Mouse (Mus musculus) intestine, postnatal 0 days (tissue): ENCODE measurements at regions not wholly inside any gene's neighbourhood (a gene's known extent, or its start where the extent isn't known, plus 50 kb on each side); places are given as distances from the start of the nearest gene placed in this dataset.

Experiments used
- ATAC-seq: fragments of 200-750 bp; cut with Nextera tagmentation; 2 replicates; pipeline ENCODE4 v1.8.0; 2017; ENCODE audit warnings: mild to moderate bottlenecking, moderate TSS enrichment, moderate library complexity
- H3K27ac ChIP-seq: fragments of 300-500 bp; sonication (generic); 2 replicates; pipeline ENCODE4 v1.5.1; 2014; ENCODE audit warnings: mild to moderate bottlenecking, low read depth, low read length, moderate library complexity
- H3K27me3 ChIP-seq: fragments of 300-500 bp; sonication (generic); replicated peaks from 2 replicates; pipeline ENCODE4 v1.6.1; 2014; ENCODE audit warnings: low read length, mixed read lengths; ENCODE audit not compliant: control insufficient read depth, insufficient read depth
- H3K36me3 ChIP-seq: fragments of 300-500 bp; sonication (generic); 2 replicates; pipeline ENCODE4 v1.6.1; 2014; ENCODE audit warnings: mild to moderate bottlenecking, moderate library complexity; ENCODE audit not compliant: control insufficient read depth, insufficient read depth
- H3K4me1 ChIP-seq: fragments of 300-500 bp; sonication (generic); replicated peaks from 2 replicates; pipeline ENCODE4 v1.6.1; 2014; ENCODE audit warnings: antibody characterized with exemption, low read length, mixed read lengths; ENCODE audit not compliant: control insufficient read depth, insufficient read depth
- H3K4me2 ChIP-seq: fragments of 300-500 bp; sonication (generic); replicated peaks from 2 replicates; pipeline ENCODE4 v1.6.1; 2014; ENCODE audit warnings: low read depth, mild to moderate bottlenecking, moderate library complexity
- H3K4me3 ChIP-seq: fragments of 300-500 bp; sonication (generic); 2 replicates; pipeline ENCODE4 v1.5.1; 2014; ENCODE audit warnings: low read depth, low read length
- H3K9ac ChIP-seq: fragments of 300-500 bp; sonication (generic); 2 replicates; pipeline ENCODE4 v1.6.1; 2014; ENCODE audit warnings: mild to moderate bottlenecking, low read depth, low read length
- H3K9me3 ChIP-seq: fragments of 300-500 bp; sonication (generic); 2 replicates; pipeline ENCODE4 v1.6.1; 2016; ENCODE audit warnings: mixed run types; ENCODE audit not compliant: control insufficient read depth
- CTCF ChIP-seq: sonication (generic); IDR thresholded peaks from 2 replicates; pipeline ENCODE4 v1.5.1; 2016; ENCODE audit warnings: low read depth, mild to moderate bottlenecking, control low read depth, antibody characterized with exemption, moderate library complexity
- WGBS: fragments of 180-500 bp; shearing (Covaris S2); extraction: QIAGEN DNeasy Blood & Tissue Kit; methylation state at CpG from one replicate; pipeline ENCODE4 v1.1.7; 2014; 5-methylcytosine and 5-hydroxymethylcytosine counted together

GRCm38 (mm10) chr14:97694238-97694637 is 475.3 kb downstream of the Dach1 start:
- Histone ChIP-seq H3K36me3 (no peaks in the 10 kb centered on the region), H3K4me2 (no peak overlapping the region), H3K9me3 (no peaks in the 10 kb centered on the region), H3K4me1 (no peaks in the 10 kb centered on the region), H3K27ac (no peak overlapping the region), H3K4me3 (no peak overlapping the region), H3K9ac (no peak overlapping the region), H3K27me3 (no peaks in the 10 kb centered on the region)
- TF ChIP-seq CTCF: no peak
- ATAC-seq: no peak
- WGBS: 94% methylated on average over 1 of the region's 1 CpGs

DNA sequence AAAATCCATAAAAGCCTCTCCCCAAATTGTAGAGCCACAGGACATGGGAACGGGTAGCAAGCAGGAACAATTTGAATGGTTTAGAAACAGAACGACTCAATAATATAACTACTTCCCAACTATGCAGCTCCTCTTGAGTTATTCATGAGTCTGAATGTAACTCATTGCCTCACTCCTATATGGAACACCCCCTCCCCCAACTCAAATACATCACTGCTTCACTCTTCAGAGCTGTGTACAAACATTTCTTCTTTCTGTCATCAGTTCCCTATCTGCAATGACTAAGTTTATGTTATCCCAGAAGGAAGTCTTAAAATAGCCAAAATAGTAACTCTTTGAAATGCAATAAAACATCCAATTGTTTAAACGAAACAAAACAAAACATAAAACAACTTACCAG is 484.9 kb downstream of the Dach1 start:
- H3K4me1 ChIP-seq: no peaks in the 10 kb centered on the region
- no peaks in the 10 kb centered on the region for H3K27me3 ChIP-seq
- H3K36me3 ChIP-seq: no peaks in the 10 kb centered on the region
- H3K4me2 ChIP-seq: no peak overlapping the region
- TF ChIP-seq CTCF: no peak
- WGBS: 67% methylated on average over 3 of the region's 3 CpGs
- no peak overlapping the region for H3K9ac ChIP-seq
- H3K27ac ChIP-seq: no peak overlapping the region
- H3K4me3 ChIP-seq: no peak overlapping the region
- H3K9me3 ChIP-seq: no peaks in the 10 kb centered on the region
- ATAC-seq: no peak

- no peaks in the 10 kb centered on the region for H3K9me3 ChIP-seq
- H3K27me3 ChIP-seq: no peaks in the 10 kb centered on the region
- H3K9ac ChIP-seq: no peak overlapping the region
- no peak for ATAC-seq
- no peaks in the 10 kb centered on the region for H3K4me1 ChIP-seq
- WGBS: 83% methylated on average over 2 of the region's 2 CpGs
- no peak overlapping the region for H3K4me2 ChIP-seq
- H3K27ac ChIP-seq: no peak overlapping the region
- H3K4me3 ChIP-seq: no peak overlapping the region
- peak; percentile 56 for TF ChIP-seq CTCF
- H3K36me3 ChIP-seq: no peaks in the 10 kb centered on the region
These were observed 501.8 kb downstream of the Dach1 start for GRCm38 (mm10) chr14:97667806-97668205.

- Histone ChIP-seq H3K9ac (no peak overlapping the region), H3K27me3 (no peaks in the 10 kb centered on the region), H3K4me3 (no peak overlapping the region), H3K9me3 (no peaks in the 10 kb centered on the region), H3K4me2 (no peak overlapping the region), H3K4me1 (no peaks in the 10 kb centered on the region), H3K36me3 (no peaks in the 10 kb centered on the region), H3K27ac (no peak overlapping the region)
- no peak for ATAC-seq
- no peak for TF ChIP-seq CTCF
- WGBS: 85% methylated on average over 4 of the region's 4 CpGs
These were observed 531.3 kb downstream of the Dach1 start for GRCm38 (mm10) chr14:97638187-97638792.

DNA sequence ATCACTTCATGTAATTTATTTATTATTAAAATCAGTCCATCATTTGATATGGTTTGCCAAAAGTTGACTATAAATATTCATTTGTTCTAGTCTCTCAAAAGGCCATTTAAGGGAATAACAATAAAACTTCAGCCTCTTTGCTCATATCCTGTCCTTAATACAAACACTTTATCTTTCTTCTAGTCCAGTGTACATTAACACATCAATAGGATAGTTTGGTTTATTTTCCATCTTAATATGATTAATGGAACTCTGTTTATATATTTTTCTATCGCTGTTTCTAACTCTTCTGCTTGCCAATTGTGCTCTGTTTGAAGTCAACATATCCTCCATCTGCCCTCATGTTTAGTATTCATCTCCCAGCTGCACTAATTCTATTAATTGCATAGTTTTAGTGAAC is 558.1 kb downstream of the Dach1 start:
- Histone ChIP-seq H3K4me1 (no peaks in the 10 kb centered on the region), H3K9ac (no peak overlapping the region), H3K27ac (no peak overlapping the region), H3K27me3 (no peaks in the 10 kb centered on the region), H3K4me2 (no peak overlapping the region), H3K9me3 (no peaks in the 10 kb centered on the region), H3K36me3 (no peaks in the 10 kb centered on the region), H3K4me3 (no peak overlapping the region)
- 56% methylated on average over 1 of the region's 1 CpGs for WGBS
- ATAC-seq: no peak
- no peak for TF ChIP-seq CTCF

- Histone ChIP-seq H3K4me2 (no peak overlapping the region), H3K9ac (no peak overlapping the region), H3K27ac (no peak overlapping the region), H3K4me3 (no peak overlapping the region), H3K27me3 (no peaks in the 10 kb centered on the region), H3K36me3 (no peaks in the 10 kb centered on the region), H3K9me3 (no peaks in the 10 kb centered on the region), H3K4me1 (no peaks in the 10 kb centered on the region)
- ATAC-seq: no peak
- TF ChIP-seq CTCF: no peak
- 74% methylated on average over 5 of the region's 5 CpGs for WGBS
These were observed 572.9 kb downstream of the Dach1 start for GRCm38 (mm10) chr14:97596694-97597093.

DNA sequence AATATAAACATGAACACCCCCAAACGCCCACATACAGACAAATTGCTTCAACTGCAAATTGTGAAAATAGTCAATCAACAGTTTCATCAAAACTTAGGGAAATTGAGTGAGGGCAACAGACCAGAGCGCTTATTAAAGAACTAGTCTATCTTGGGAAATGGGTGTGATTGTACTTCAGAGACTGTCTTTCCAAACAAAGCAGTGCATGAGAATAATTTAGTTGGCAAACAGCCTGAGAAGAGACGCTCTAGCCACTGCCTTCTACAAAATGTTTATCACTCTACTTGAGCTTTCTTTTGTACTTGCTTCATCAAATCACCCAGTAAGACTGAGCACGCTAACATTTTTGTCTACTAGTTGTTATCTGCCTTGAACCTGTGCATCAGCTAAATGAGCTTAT is 581.0 kb downstream of the Dach1 start:
- Histone ChIP-seq H3K9me3 (no peaks in the 10 kb centered on the region), H3K27me3 (no peaks in the 10 kb centered on the region), H3K4me1 (no peaks in the 10 kb centered on the region), H3K27ac (no peak overlapping the region), H3K4me3 (no peak overlapping the region), H3K4me2 (no peak overlapping the region), H3K9ac (no peak overlapping the region), H3K36me3 (no peaks in the 10 kb centered on the region)
- no peak for ATAC-seq
- TF ChIP-seq CTCF: no peak
- 59% methylated on average over 4 of the region's 4 CpGs for WGBS
